Mouse (Mus musculus): ENCODE measurements around the gene Sdcbp2. TPM values are rescaled to one million over a fixed set of nuclear protein-coding genes. Genes with fewer than 3 reads are reported as not detected.

Gene Sdcbp2
- polyA plus RNA-seq (2017; shearing (Covaris generic)) = 10 to 100 TPM; 27.5 to 78.1 TPM

DNA sequence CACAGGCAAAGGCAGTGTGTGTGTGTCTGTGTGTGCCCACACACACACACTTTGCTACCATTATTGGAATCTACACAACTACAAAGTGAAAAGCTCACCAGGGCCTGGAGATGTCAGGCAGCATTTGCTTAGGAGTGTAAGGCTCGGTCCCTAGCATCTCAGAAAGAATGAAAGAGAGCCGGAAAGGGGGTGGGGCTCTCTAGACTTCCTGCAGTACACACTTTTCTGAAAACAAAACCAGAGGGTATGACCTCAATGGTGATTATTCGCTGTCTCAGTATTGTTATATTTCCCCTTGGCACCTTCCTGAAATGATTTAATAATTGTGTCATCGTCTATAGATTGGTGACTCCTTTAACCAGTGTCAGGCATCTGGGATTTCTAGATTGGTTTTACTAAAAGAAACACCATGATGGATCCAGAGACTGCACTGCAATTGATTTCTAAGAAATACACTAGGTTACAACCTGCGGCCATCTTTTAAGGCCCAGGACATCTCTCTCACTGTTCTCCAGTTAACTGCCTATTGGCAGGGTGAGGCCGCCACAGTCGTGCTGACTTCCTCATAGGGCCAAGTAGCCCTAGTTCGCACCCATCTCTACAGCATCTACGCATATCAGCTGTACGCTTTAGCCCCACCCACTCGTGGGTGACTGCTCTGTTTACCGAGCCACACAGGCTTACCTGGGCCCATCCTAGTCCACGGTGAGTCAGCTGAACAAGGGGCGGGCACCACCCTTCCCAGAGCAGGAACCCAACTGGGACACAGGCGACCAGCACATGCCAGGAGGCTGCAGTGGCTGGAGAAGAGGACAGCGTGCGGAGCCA is at the start of gene Sdcbp2:
Sdcbp2 (plus strand) TSS at position 750 of the 828 bp plus-strand sequence.

DNA sequence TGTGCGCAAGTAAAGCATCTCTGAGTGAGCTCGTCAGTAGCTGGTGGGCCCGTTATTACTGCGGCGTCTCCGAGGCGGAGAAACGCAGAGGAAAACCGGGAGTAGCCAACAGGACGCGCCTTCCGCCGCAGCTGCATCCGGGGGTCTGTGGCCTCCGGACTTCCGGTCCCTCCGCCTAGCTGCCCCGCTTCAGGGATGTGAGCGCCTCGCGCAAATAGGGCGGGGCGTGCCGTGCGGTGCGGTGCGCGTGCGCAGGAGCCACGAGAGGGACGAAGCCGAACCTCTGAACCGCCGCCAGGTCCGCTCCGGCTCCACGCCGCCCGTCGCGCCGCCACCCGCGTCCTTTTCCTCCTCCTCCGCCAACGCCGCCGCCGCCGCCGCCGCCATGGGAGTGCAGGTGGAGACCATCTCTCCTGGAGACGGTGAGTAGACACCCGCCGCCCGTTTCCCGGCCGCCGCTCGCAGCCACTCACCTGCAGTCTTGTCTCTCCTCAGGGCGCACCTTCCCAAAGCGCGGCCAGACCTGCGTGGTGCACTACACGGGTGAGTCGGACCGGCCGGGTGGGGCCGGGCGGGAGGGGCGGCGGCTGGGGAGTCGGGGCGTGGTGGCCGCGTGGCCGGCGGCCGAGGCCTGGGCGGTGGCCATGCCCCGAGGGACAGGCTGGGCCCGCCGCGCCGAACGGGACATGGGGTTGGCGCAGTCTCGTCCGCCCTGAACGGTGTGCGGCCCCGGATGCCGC is 29.9 kb upstream of the Sdcbp2 start, which contains the start of gene Fkbp1a:
Fkbp1a (plus strand) TSS at position 161 of the 740 bp plus-strand sequence.

DNA sequence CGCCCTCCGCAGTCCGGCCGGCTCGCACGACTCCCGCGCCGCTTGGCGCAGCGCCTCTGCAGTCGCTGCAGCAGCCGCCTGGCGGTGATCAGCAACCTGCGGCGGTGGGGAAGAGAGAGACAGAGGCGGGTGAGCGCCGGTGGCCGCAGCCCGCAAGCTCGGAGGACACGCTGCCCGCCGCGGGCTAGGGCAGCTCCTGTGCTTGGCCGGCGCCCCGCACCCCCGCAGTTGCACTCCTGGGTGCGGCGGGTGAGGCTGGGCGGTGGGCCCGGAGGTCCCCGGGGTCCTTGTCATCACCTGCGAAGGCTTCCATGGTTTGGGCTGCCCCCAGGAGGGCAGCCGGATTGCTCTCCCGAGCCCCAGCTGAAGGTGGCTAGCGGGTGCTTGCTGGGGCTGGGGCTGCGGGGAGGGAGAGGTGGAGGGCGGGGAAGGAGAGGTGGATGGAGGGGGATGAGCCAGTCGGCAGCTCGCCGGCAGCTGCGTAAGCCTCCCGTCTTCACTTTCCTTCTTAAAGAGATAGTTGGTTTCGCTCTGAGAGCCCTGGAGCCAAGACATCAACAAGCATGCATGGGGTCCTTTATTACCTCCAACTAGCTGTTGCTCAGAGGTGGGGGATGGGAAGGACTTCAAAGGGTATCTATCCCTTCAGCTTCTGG is 59.9 kb downstream of the Sdcbp2 start, which contains the start of gene Snph:
Snph (minus strand) TSS at position 435 of the 656 bp plus-strand sequence.

Other genes starting within 250 kb of the Sdcbp2 start
- gene 4921509C19Rik, start 96.5 kb upstream of the Sdcbp2 start, polyA plus RNA-seq (2017; shearing (Covaris generic)) = under 1 TPM in 1 of 2 experiments, not detected in 1; 0.87 TPM
- 100 to 1,000 TPM; 157 to 162 TPM for gene Nsfl1c, start 78.4 kb upstream of the Sdcbp2 start, polyA plus RNA-seq (2017; shearing (Covaris generic))
- gene Fkbp1a, start 30.1 kb upstream of the Sdcbp2 start, polyA plus RNA-seq (2017; shearing (Covaris generic)) = 100 to 1,000 TPM; 347 to 354 TPM
- 1 to 10 TPM; 1.1 to 4.4 TPM for gene Snph, start 60.0 kb downstream of the Sdcbp2 start, polyA plus RNA-seq (2017; shearing (Covaris generic))
- gene Rad21l, start 95.9 kb downstream of the Sdcbp2 start, polyA plus RNA-seq (2017; shearing (Covaris generic)) = under 1 TPM in 1 of 2 experiments, not detected in 1; 0.17 TPM
- gene Tmem74b, start 129.4 kb downstream of the Sdcbp2 start, polyA plus RNA-seq (2017; shearing (Covaris generic)) = under 1 TPM; 0.20 to 0.88 TPM
- gene Psmf1, start 171.6 kb downstream of the Sdcbp2 start, polyA plus RNA-seq (2017; shearing (Covaris generic)) = 10 to 100 TPM; 65.8 to 79.3 TPM